23 mouse cellular contexts compared by ENCODE assay signal in genomic region chr10:22913112-22913511, GRCm38 (mm10).
DNase-seq lines count a peak whose midpoint lies in the region; ATAC-seq lines count a peak whose summit lies in the region.
"Had no signal": no experiment of that assay in that cellular context is flagged by ENCODE, and none has a peak within 500 bp of the region (broad histone marks: within the 10 kb centered on the region; RNA-seq: fewer than 3 reads in every experiment).

No protein-coding gene starts in this region.

- no peaks in the 10 kb centered on the region for H3K27me3 ChIP-seq in kidney, embryonic 14.5 days (ENCODE audit: control insufficient read depth, insufficient read depth, low read length)
- H3K27me3 ChIP-seq: forebrain, embryonic 13.5 days; hindbrain, embryonic 13.5 days had no signal

- no peak overlapping the region for H3K4me2 ChIP-seq in kidney, embryonic 14.5 days (replicated peaks; ENCODE audit: low read depth, low read length)
- H3K4me2 ChIP-seq: forebrain, embryonic 13.5 days; heart, embryonic 11.5 days; hindbrain, embryonic 13.5 days had no signal

- intact Hi-C loops in heart, postnatal 25 days (cut with DNase I), result no loop called here

- ATAC-seq in kidney, embryonic 14.5 days (ENCODE audit: low FRiP score, low TSS enrichment), result no peak
- ATAC-seq: activated CD4-positive, CD25-positive, alpha-beta regulatory T cell, adult 4 months; forebrain, embryonic 13.5 days; forebrain, embryonic 16.5 days had no signal

- peak; percentile 43 for DNase-seq in heart, adult 11 months
- no peak for DNase-seq in heart, postnatal 25 days (ENCODE audit: low spot score)
- DNase-seq in kidney, adult 11 months, result no peak
- DNase-seq in kidney, postnatal 14 days, result peak; percentile 42
- no peak for DNase-seq in kidney, postnatal 10 days
- DNase-seq in spleen, postnatal 36 days (ENCODE audit: low spot score in 2 of 2), result peak; percentile 1 to 7
- DNase-seq in spleen, adult 18-20 months, result no peak
- DNase-seq: adrenal gland, adult 8-10 months; adrenal gland, postnatal 36 days; cerebellum, adult 18-20 months; cerebellum, adult 9-10 months; cerebellum, postnatal 14 days; gastrocnemius, postnatal 10 days; gastrocnemius, postnatal 36 days; heart, postnatal 36 days had no signal

- H3K9me3 ChIP-seq in kidney, embryonic 14.5 days (ENCODE audit: control insufficient read depth, low read length), result no peaks in the 10 kb centered on the region
- H3K9me3 ChIP-seq: forebrain, embryonic 10.5 days; forebrain, embryonic 13.5 days; hindbrain, embryonic 10.5 days; hindbrain, embryonic 13.5 days had no signal

- no peak overlapping the region for H3K9ac ChIP-seq in kidney, embryonic 14.5 days (ENCODE audit: low read depth, low read length)
- H3K9ac ChIP-seq: forebrain, embryonic 13.5 days; hindbrain, embryonic 13.5 days had no signal

- H3K4me3 ChIP-seq in kidney, embryonic 14.5 days (ENCODE audit: low read length), result no peak overlapping the region
- H3K4me3 ChIP-seq: forebrain, embryonic 10.5 days; forebrain, embryonic 13.5 days; hindbrain, embryonic 10.5 days; hindbrain, embryonic 13.5 days had no signal

- H3K4me1 ChIP-seq in kidney, embryonic 14.5 days (ENCODE audit: control insufficient read depth, insufficient read depth, low read length), result 0 out of 2 replicates have a peak, but pooled peaks cover 4% of the 10 kb centered on the region
- H3K4me1 ChIP-seq: forebrain, embryonic 13.5 days; hindbrain, embryonic 10.5 days; hindbrain, embryonic 13.5 days had no signal

- H3K36me3 ChIP-seq in kidney, embryonic 14.5 days (ENCODE audit: control insufficient read depth, insufficient read depth, low read length), result no peaks in the 10 kb centered on the region
- H3K36me3 ChIP-seq: forebrain, embryonic 10.5 days; hindbrain, embryonic 10.5 days; hindbrain, embryonic 13.5 days had no signal

- peak overlapping the region; percentile 63; the same call in 1 of the 2 replicates for H3K27ac ChIP-seq in kidney, embryonic 14.5 days (ENCODE audit: low read depth, low read length)
- H3K27ac ChIP-seq: forebrain, embryonic 10.5 days; forebrain, embryonic 13.5 days; hindbrain, embryonic 10.5 days; hindbrain, embryonic 13.5 days had no signal

- WGBS in kidney, embryonic 14.5 days, result 70% methylated on average over 1 of the region's 1 CpGs

Comparison
In these comparisons a context has a peak if more than half of its experiments do, and no peak if none do; other contexts are left out.
1. DNase-seq: peak in heart, adult 11 months (single experiment), kidney, postnatal 14 days (single experiment) and spleen, postnatal 36 days (2 of 2); none in heart, postnatal 25 days (single experiment), kidney, adult 11 months (single experiment), kidney, postnatal 10 days (single experiment) and spleen, adult 18-20 months (0 of 2).